Mouse (Mus musculus): ENCODE results near the gene Prcd.
A peak's percentile ranks its signal among the peaks of the same experiment; 100 is the strongest.

DNA sequence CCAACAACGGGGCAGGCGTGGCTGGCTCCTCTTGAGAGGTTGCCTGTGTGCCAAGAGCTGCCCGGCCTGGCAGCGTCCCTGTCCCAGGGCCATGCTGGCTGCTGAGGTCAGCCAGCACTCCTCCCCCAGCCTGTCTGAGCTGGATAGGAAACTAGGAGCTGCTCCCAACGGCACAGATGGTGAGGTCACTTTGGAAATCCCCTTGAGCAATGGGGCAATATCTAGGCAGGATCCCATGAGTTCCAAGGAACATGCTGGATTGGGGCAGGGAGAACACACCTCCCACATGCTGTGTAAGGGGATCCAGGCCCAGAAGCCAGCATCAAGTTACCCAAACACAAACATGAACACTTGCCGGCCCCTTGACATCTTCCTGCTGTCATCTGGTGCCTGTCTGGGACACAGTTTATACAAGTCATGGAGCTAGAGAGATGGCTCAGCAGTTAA is 32.1 kb upstream of the Prcd start:
- no peak for TF ChIP-seq CTCF (IDR thresholded peaks at IDR 0.05; ENCODE audit: low read depth)
- TF ChIP-seq EP300 (IDR thresholded peaks at IDR 0.05; ENCODE audit: low read depth) = peak; percentile 35; the same call in 1 of the 2 replicates
